Mouse (Mus musculus) testis, adult 2 months (tissue): ENCODE measurements around the gene Repin1.

Source experiments
- CTCF ChIP-seq: fragments of 200-500 bp; IDR thresholded peaks from 2 replicates; pipeline ENCODE4 v1.5.1; 2012; ENCODE audit warnings: low read depth, mild to moderate bottlenecking, inconsistent platforms, low read length, moderate library complexity; ENCODE audit not compliant: control insufficient read depth, insufficient read depth, insufficient replicate concordance
- POLR2A ChIP-seq: fragments of 200-500 bp; IDR thresholded peaks from 2 replicates; pipeline ENCODE4 v1.6.1; 2012; ENCODE audit warnings: low read depth, mild to moderate bottlenecking, inconsistent platforms, low read length, moderate library complexity; ENCODE audit not compliant: control insufficient read depth

GRCm38 (mm10) chr6:48627511-48627924 is 33.8 kb downstream of the Repin1 start:
- TF ChIP-seq CTCF: no peak
- no peak for TF ChIP-seq POLR2A
